Mouse (Mus musculus): ENCODE data around the gene Deup1. TPM values are rescaled to one million over a fixed set of nuclear protein-coding genes. Genes with fewer than 3 reads are reported as not detected.

The Deup1 gene
- total RNA-seq (2014; fragmentation: Nextera tagmentation) (not detected in 2 replicates), total RNA-seq (2017) (not detected in 2 replicates)

DNA sequence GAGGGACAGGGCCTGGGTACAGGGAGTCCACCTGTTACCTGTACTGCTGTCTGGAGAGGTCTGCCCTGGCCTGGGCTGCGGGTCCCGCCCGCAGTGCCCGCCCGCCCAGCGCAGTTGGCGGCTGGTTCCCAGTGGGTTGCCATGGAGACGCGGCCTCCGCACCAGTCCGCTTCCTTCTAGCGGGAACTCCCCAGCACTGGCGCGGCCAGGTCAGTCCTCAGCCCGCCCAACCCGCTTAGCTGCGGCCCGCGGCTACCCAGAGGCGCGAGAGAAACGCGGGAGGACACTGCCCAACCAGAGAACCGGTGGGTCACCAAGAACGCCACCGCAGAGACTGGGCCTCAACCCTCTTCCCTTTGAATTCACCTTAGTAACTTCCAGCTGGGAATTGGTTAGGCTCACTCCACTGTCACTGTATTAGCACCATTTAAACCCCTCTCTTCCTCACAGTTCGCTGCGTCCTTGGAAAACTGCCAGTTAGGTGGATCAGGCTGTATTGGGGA lies at the start of gene Deup1:
Deup1 (minus strand) TSS at position 149 of the 503 bp plus-strand sequence.
- ATAC-seq (replicated peaks; ENCODE audit: poor library complexity, severe bottlenecking) = peak; percentile 22; the same call in 1 of the 2 replicates

DNA sequence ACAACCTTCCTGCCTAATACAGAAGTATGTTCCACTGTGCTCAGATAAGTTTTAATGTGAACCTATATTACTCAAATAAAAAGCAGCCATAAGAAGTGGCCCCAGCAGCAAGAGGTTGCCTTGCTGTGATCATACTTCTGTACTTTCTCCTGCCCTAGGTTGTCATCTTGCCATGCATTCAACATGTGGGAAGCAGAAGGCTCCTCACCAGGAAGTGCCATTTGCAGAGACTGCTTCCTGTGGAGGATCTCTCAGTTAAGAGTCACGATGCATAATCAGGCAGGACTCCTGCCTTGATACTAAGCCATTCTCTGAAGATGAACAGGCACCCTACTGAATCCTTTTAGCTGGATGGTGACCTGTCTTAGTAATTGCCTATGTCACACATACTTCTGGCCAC lies 44.5 kb upstream of the Deup1 start:
- ATAC-seq (replicated peaks; ENCODE audit: poor library complexity, severe bottlenecking) = no peak

DNA sequence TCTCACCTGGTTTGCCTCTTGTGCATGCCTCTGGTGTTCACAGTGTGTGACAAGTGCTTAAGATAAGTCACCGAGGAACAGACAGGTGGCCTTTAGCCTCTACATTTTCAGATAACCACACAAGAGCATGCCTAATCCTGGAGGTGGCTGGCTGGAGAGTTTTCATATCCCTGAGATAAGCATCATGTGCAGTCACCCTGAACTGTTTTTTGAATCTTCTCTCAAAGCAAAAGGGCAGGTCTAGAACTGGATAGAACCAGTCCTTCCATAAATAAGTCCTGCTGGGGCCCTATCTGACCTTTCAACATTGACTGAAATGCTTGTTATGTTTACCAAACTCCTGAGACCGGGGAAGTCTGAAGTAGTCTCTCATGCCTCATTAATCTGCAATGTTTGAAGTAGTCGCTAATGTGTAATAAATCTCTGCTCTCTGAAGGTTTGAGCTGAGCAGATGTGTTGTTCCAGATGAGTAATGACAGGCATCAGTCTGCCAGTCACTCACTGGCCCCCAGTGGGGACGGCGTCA lies 42.3 kb upstream of the Deup1 start:
- ATAC-seq (replicated peaks; ENCODE audit: poor library complexity, severe bottlenecking) = no peak

DNA sequence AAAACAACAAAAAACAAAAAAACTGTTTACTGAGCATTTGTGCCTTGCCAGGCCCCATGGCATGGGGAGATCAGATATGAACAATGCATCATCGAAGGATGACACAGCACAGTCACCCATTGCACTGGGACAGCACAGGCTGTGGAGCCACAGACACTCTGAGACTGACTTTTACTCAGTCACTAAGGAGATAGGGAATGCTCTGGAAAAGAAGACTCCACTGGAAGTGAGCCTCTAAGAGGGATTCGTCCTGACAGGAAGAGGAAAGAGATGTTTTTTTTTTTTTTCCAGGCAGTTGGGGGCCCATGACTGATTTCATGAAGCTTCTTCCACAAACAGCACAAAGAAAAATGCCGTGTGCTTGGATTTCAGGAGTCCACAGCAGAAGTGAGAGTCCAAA lies 41.7 kb upstream of the Deup1 start:
- no peak for ATAC-seq (replicated peaks; ENCODE audit: poor library complexity, severe bottlenecking)

DNA sequence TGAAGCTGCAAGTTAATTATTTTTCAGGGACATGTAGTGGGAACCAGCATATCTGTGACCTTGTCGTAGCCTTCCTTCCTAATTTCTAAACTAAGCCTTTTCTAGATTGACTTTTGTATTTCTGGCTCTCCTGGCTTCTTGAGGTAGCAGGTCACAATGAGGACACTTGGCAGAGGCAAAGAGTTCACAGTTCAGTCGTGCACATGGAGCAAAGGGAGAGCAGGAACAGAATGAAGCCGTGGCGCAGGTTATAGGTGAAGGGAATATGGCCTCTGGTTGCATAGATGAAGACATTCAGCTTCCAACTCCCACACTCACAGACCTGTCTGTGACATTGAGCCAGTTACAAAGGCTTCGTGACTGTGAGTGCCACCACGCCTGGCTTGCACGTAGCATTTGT lies 36.9 kb upstream of the Deup1 start:
- ATAC-seq (replicated peaks; ENCODE audit: poor library complexity, severe bottlenecking) = no peak

DNA sequence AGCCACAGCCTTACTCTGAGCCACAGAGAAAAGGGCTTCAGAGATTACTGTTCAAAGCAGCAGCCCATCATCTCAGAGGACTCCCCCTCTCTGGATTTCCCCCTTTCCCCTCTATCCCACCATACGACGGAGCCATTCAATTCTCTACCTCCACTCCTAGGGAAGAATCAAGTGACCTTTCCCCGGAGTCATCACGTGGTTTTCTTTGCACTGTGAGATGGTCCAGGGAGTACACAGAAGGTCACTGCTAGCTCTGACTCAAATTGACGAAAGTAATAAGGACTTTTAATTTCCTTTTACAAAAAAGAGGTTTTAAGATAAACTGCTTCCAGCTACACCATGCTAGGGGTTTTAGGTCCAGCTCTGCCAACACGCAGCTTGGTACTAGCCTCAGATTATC lies 31.3 kb upstream of the Deup1 start:
- no peak for ATAC-seq (replicated peaks; ENCODE audit: poor library complexity, severe bottlenecking)

DNA sequence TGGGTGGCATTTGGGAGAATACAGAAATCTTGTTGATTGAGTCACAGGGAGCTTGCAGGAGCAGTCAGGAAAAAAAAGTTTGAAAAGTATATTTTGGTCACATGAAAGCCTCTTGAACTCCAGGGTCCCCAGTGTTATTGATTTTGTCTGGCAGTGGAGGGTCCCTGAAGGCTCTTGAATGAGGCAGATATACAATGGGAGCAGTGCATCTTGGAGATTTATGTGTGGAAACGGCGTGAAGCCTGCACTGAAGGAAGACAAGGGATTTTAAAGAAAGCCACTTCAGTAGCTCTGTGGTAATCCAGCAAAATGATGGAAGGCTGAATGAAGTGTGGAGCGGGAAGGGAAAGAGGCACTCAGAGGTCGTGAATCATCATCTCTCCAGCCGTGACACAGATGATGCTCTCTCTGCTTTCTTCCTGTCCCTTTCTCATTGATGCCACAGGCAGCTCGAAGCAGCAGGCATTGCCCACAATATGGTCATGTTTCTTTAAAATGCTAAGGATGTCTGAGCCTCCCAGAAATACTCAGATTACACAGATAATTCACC lies 30.6 kb upstream of the Deup1 start:
- no peak for ATAC-seq (replicated peaks; ENCODE audit: poor library complexity, severe bottlenecking)

DNA sequence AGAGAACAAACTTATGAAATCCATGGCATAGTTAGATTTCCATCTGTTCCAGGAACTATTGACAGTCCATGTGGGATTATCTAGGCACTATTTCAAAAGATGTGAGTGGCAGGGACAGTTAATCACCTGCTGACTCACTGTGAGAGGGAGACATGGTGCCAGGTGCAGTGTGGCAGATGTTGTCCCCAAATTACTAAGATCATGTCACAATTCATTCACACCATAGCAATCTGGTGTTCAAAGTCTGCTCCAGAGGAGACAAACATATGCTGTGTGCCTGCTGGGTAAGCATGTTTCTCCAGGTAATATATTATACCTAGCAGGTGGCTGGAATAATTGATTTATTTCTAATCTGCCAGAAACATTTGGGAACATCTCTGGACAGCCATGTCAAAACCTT lies 25.3 kb upstream of the Deup1 start:
- no peak for ATAC-seq (replicated peaks; ENCODE audit: poor library complexity, severe bottlenecking)

DNA sequence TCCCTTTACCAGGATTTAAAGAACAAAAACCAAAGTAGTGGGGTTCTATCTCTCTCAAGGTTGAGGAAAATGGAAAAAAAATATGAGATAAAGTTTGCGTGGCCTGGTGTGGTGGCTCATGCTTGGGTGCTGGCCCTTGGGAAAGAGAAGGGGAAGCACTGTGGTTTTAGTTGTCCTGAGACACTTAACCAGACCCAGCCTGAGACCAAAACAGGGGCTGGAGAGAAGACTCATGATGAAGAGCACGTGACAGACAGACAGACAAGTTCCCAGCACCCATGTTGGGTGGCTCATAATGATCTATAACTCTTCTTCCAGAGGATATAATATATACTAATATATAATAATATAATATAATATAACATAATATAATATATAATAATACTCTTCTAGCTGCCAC lies 22.2 kb upstream of the Deup1 start:
- ATAC-seq (replicated peaks; ENCODE audit: poor library complexity, severe bottlenecking) = no peak

DNA sequence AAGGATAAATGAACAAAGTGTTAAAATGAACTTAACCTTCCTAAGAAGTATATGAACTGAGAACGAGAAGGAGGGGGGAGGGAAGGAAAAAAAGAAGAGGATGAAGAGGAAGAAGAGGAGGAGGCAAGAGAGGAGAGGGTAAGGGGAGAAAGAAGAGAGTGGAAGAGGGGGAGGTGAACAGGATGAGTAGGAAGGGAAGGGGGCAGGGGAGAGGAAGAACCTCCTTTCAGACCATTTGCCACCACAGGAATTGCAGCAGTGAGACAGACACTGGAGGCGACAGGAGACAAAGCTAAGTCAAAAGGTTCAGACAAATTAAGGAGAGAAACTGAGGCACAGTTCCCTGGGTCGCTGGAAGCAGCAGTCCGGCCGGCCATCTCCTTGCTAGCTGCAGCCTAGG lies 349 bp downstream of the Deup1 start:
- ATAC-seq (replicated peaks; ENCODE audit: poor library complexity, severe bottlenecking) = no peak

DNA sequence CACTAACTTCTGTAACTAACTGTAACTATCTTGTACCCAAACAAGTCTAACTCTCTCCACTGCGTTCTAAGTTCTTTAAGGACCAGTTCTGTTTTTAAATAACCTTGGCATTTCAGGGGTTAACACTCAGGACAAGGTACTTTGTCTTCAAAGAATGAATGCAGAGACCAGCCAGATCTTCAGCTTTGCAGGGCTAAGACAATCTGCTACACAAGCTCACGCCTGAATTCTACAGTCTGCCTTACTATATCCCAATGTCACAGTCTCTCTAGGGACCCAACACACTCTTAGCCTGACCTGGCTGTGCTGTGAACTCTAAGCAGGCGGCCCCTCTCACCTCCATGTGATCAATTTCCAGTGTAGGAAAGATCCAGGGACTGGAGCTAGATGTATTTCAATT lies 3.0 kb downstream of the Deup1 start:
- ATAC-seq (replicated peaks; ENCODE audit: poor library complexity, severe bottlenecking) = no peak

DNA sequence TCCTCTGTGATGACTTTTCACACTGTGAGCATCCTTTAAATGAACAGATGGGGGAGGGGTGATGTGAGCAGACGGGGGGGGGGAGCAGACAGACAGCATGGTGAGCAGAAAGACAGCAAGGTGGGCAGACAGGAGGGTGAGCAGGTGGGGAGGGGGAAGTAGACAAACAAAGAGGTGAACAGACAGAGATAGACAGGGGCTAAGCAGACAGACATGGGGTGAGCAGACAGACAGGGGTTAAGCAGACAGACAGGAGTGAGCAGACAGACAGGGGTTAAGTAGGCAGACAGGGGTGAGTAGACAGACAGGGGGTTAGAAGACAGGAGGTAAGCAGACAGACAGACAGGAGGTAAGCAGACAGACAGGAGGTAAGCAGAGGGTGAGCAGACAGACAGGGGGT lies 8.0 kb downstream of the Deup1 start:
- no peak for ATAC-seq (replicated peaks; ENCODE audit: poor library complexity, severe bottlenecking)

DNA sequence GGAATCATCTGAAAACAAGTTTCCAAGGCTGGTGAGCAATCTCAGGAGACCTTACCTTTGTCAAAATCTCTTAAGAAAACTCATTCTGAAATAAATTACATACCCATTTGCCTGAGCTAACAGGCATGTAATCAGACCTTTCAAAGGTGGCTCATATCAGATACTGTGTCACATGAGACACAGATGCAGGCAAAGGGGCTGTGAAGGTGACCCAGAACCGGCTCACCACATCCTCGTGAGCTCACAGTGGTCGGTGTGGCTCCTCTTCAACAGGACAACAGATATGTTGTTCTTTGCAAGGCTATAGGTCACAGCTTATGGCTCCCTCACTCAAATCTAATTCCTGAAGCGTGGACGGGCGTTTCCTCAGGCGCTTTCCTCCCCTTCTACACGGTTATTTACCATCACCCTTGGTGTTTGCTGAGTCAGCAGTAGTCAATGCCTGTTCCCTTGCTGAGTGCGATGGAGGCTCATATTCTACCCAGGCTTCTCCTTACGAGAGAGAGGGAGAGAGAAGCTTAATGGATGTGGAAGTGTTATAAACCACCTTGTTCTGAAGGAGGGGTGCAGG lies 8.6 kb downstream of the Deup1 start:
- no peak for ATAC-seq (replicated peaks; ENCODE audit: poor library complexity, severe bottlenecking)

DNA sequence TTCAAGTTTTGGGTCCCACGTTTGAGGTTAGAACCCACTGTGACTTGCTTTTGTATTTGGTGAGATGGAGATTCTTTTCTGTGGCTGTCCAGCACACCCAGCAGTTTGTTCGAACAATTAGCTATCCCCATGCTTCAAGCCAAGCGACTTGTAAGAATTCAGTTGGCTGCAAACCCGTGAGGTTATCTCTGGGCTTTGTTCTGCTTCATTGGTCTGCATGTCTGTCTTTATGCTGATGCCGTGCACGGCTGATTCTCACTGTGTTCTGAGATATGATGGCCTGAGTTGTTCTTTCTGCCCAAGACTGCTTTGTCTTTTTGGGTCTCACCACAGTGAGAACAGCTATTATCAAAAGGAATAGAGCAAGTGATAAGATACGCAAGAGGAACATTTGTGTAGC lies 10.7 kb downstream of the Deup1 start:
- no peak for ATAC-seq (replicated peaks; ENCODE audit: poor library complexity, severe bottlenecking)

DNA sequence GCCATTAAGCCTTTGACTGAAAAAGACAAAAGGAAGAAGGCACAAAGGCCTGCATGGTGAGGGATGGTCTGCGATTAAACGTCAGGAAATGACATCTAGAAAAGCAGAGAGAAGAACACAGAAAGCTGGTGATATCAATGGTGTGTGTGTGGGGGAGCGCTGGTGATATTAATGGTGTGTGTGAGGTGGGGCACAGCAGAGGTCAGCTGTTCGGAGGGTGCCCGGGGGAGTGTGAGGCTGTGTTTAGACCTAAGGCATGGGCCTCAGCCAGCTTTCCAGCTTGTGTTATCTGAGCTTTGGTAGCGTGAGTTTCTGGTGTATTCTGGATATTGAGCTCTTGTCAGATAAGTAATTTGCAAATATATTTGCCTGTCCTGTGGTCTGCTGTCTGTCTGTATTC lies 11.3 kb downstream of the Deup1 start:
- no peak for ATAC-seq (replicated peaks; ENCODE audit: poor library complexity, severe bottlenecking)

DNA sequence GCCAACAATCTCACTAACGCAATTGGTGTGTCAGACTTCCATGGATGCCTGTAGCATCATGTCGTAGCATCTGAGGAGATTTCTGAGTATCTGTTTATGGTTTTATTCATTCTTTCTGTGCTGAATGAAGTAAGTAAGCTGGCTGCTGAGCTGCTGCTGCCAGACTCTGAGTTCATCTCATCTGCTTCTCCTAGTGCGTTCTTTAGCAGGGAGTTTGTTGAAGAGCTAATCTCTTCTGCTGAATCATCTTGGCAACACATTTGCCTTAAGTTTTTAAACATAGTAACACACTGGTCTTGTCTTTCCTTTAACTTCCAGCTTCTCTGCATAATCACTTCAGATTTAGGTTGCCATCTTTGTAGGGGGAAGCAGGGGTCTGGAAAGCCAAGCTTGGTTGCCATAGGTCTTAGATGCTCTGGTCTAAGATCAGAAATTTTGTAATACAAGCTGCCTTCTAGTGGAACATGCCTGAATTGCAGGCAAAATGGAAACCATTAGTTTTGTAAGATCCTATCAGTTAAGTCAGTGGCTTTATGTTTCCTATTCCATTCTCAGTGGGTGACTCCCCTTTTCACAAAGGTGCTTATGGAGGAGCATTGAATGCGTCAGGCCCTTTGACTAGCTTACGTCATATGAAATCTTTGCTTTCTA lies 18.3 kb downstream of the Deup1 start:
- ATAC-seq (replicated peaks; ENCODE audit: poor library complexity, severe bottlenecking) = no peak

DNA sequence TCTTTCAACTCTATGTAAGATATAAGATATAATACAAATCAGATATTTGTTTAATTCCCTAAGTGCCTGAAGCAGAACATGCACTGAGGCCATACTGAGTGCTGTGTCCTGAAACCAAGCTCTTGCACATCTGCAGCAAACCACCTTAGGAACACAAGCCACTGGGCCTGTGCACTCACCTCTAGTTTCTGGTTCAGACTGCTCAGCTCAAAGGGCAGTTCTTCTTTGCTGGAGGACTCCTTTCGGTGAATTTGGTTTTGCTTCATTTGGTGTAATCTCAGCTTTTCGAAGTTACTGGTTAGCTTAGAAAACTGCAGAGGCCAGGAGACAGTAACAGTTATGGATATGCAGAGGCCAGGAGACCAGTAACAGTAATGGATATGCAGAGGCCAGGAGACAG lies 20.1 kb downstream of the Deup1 start:
- ATAC-seq (replicated peaks; ENCODE audit: poor library complexity, severe bottlenecking) = no peak

DNA sequence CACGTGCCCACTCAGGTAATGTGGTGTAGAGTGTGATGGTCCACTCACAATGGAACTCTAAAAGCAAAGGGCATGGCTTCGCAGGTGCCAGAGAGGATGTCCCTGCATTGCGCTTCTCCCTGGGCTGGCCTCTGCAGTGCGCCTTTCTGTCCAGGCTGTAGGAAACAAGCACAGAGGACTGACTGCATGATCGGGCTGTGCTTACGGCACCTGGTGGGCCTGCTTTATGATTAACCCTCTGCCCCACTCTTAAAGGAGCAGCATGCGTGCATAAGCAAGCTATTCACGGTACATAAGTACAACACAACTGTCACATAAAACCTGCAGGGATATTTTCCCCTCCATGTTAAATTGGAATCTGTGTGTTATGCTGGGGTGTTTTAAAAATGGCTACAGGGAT lies 24.6 kb downstream of the Deup1 start:
- no peak for ATAC-seq (replicated peaks; ENCODE audit: poor library complexity, severe bottlenecking)

DNA sequence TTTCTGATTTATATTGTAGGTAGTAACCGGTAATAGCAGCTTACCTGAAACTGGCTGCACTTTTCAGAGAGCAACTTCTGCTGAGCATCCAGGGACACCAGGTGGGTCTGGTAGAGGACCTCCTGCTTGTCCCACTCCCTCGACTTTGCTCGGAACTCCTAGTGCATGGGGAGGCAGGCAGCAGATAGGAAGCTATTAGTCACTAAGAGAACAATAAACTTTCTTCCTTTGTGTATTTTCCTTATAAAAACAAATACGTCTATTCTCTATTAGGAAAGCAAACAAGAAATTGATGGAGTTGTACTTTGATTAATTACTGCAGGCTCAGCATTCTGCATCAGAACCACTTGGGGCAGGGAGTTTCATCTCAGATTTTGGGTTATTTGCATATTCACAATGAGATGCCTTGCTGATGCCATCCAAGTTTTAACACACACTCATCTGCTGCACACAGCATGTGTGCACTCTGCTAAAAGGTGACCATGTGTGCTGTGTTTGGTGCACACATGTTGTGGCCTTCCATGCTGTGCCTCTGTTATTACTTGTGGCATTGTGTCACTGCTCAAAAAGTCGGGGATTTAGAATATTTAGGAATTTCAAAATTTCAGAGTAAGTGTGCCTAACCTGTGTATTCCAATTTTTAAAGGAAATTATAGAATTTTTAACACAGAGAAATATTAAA lies 26.7 kb downstream of the Deup1 start:
- no peak for ATAC-seq (replicated peaks; ENCODE audit: poor library complexity, severe bottlenecking)

DNA sequence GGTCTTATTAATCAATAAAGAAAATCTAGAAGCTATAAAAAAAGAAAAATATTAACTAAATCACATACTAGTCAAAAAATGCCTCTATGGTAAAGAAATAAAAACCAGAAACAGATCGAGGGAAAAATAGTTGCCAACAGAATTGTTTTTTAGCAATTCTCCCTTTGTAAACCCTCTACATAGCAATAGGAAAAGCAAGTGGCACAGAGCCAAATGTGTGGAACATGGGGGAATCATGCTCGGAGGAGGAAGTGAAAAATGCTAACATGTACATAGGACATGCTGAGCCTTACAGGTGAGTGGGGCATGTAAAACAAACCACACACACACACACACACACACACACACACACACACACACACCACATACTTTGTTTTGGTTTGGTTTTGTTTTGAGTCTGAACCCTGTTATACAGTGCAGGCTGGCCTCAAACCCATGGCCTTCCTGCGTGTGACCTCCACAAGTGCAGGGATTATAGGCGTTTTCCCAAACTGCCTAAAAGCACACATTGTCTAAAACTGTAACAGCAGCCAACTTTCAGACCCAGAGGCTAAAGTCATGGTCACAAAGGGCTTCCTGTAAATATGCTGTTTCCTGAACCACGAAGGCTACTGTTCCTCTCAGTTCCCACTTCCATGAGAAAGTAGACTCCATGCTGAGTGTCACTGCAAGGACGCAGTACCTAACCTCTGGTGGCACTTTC lies 27.4 kb downstream of the Deup1 start:
- ATAC-seq (replicated peaks; ENCODE audit: poor library complexity, severe bottlenecking) = no peak

DNA sequence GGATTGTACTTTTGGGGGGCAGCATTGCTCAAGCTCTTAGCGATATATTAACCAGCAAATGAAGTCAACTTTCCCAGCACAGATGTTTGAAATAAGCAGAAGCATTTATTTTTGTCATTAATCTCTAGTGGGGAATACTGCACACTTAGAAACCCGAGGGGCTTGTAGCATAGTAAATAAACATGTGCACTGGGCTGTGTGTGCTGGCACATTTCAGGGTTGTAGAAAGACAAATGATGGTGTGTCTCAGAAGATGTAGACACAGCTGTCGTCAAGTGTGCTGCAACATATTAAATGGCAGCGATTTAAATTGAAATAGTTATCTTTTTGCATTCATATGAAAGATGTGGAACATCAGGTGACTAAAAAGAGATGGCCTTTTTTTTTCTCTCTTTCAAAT lies 31.1 kb downstream of the Deup1 start:
- ATAC-seq (replicated peaks; ENCODE audit: poor library complexity, severe bottlenecking) = no peak
